8 mouse cellular contexts compared by ENCODE assay signal in genomic region chr13:53309148-53309547, GRCm38 (mm10). TPM values are rescaled to one million over a fixed set of nuclear protein-coding genes. Genes with fewer than 3 reads are reported as not detected.
DNase-seq lines count a peak whose midpoint lies in the region; ATAC-seq and TF ChIP-seq lines count a peak whose summit lies in the region.
"Had no signal": no experiment of that assay in that cellular context is flagged by ENCODE, and none has a peak within 500 bp of the region (broad histone marks: within the 10 kb centered on the region; RNA-seq: fewer than 3 reads in every experiment).

No protein-coding gene starts in this region.

- H3K4me1 ChIP-seq in lung, embryonic 14.5 days (ENCODE audit: insufficient read depth), result peaks cover 7% of the 10 kb centered on the region
- peaks cover 27% of the 10 kb centered on the region for H3K4me1 ChIP-seq in forebrain, embryonic 10.5 days
- H3K4me1 ChIP-seq in hindbrain, embryonic 13.5 days (replicated peaks), result peaks cover 17% of the 10 kb centered on the region
- peaks cover 12% of the 10 kb centered on the region for H3K4me1 ChIP-seq in neural tube, embryonic 14.5 days (ENCODE audit: control insufficient read depth, insufficient read depth, low read length)
- H3K4me1 ChIP-seq: liver, embryonic 12.5 days had no signal

- WGBS in lung, embryonic 14.5 days, result 14% methylated on average over 9 of the region's 9 CpGs
- 49% methylated on average over 9 of the region's 9 CpGs for WGBS in forebrain, embryonic 10.5 days
- 47% methylated on average over 9 of the region's 9 CpGs for WGBS in hindbrain, embryonic 13.5 days
- WGBS in neural tube, embryonic 14.5 days, result 20% methylated on average over 9 of the region's 9 CpGs

- no peaks in the 10 kb centered on the region for H3K27me3 ChIP-seq in lung, embryonic 14.5 days (ENCODE audit: insufficient read depth, low read length)
- peaks cover 15% of the 10 kb centered on the region for H3K27me3 ChIP-seq in forebrain, embryonic 10.5 days (ENCODE audit: poor library complexity, severe bottlenecking)
- H3K27me3 ChIP-seq in hindbrain, embryonic 13.5 days, result no peaks in the 10 kb centered on the region
- H3K27me3 ChIP-seq in neural tube, embryonic 14.5 days (ENCODE audit: control insufficient read depth, insufficient read depth, low read length), result no peaks in the 10 kb centered on the region

- no peak for TF ChIP-seq CTCF in lung, embryonic 14.5 days (IDR thresholded peaks at IDR 0.05; ENCODE audit: low read depth)
- TF ChIP-seq CTCF in left cerebral cortex, adult 2 months (IDR thresholded peaks at IDR 0.05), result no peak

- no peak for DNase-seq in lung, embryonic 14.5 days
- DNase-seq in lung, postnatal 25 days (ENCODE audit: low spot score), result no peak
- DNase-seq in forebrain, embryonic 10.5 days (ENCODE audit: extremely low spot score, low spot score), result peak; percentile 26
- no peak for DNase-seq in right cerebral cortex, postnatal 10 days (ENCODE audit: low spot score in 2 of 2)
- DNase-seq in left cerebral cortex, adult 2 months (ENCODE audit: extremely low spot score in 1 of 2, low spot score in 2 of 2), result no peak

- peak overlapping the region; percentile 15 for H3K4me3 ChIP-seq in lung, embryonic 14.5 days (ENCODE audit: low read depth, low read length)
- peak overlapping the region; percentile 47 for H3K4me3 ChIP-seq in forebrain, embryonic 10.5 days
- no peak overlapping the region for H3K4me3 ChIP-seq in hindbrain, embryonic 13.5 days
- H3K4me3 ChIP-seq in neural tube, embryonic 14.5 days (ENCODE audit: low read depth, low read length), result no peak overlapping the region; the same call in 1 of the 2 replicates
- H3K4me3 ChIP-seq in left cerebral cortex, adult 2 months, result no peak overlapping the region
- H3K4me3 ChIP-seq: liver, embryonic 12.5 days had no signal

- no peaks in the 10 kb centered on the region for H3K9me3 ChIP-seq in lung, embryonic 14.5 days (ENCODE audit: low read depth, low read length)
- H3K9me3 ChIP-seq in forebrain, embryonic 10.5 days, result no peaks in the 10 kb centered on the region
- H3K9me3 ChIP-seq in hindbrain, embryonic 13.5 days, result no peaks in the 10 kb centered on the region
- no peaks in the 10 kb centered on the region for H3K9me3 ChIP-seq in neural tube, embryonic 14.5 days (ENCODE audit: control insufficient read depth, low read length)
- H3K9me3 ChIP-seq: liver, embryonic 12.5 days had no signal

- peak overlapping the region; percentile 59 for H3K4me2 ChIP-seq in lung, embryonic 14.5 days
- peak overlapping the region; percentile 56 for H3K4me2 ChIP-seq in hindbrain, embryonic 13.5 days
- peak overlapping the region; percentile 43; the same call in 1 of the 2 replicates for H3K4me2 ChIP-seq in neural tube, embryonic 14.5 days (ENCODE audit: low read depth, low read length)

- H3K9ac ChIP-seq in lung, embryonic 14.5 days, result peak overlapping the region; percentile 18
- no peak overlapping the region for H3K9ac ChIP-seq in hindbrain, embryonic 13.5 days
- H3K9ac ChIP-seq in neural tube, embryonic 14.5 days (replicated peaks; ENCODE audit: low read depth, low read length), result peak overlapping the region; percentile 34; the same call in 1 of the 2 replicates
- H3K9ac ChIP-seq: liver, embryonic 12.5 days had no signal

- ATAC-seq in lung, embryonic 14.5 days (ENCODE audit: insufficient read depth), result peak; percentile 66; the same call in 1 of the 2 replicates
- no peak for ATAC-seq in hindbrain, embryonic 13.5 days (ENCODE audit: low FRiP score)
- ATAC-seq in neural tube, embryonic 14.5 days (ENCODE audit: low read depth), result peak; percentile 48; the same call in 1 of the 2 replicates
- ATAC-seq: liver, embryonic 12.5 days had no signal

- peak overlapping the region; percentile 82 for H3K27ac ChIP-seq in lung, embryonic 14.5 days (ENCODE audit: low read depth)
- peak overlapping the region; percentile 83 for H3K27ac ChIP-seq in forebrain, embryonic 10.5 days
- H3K27ac ChIP-seq in hindbrain, embryonic 13.5 days, result peak overlapping the region; percentile 55; the same call in 1 of the 2 replicates
- peak overlapping the region; percentile 55; the same call in 1 of the 2 replicates for H3K27ac ChIP-seq in neural tube, embryonic 14.5 days (ENCODE audit: low read depth, low read length)
- H3K27ac ChIP-seq in left cerebral cortex, adult 2 months, result no peak overlapping the region
- H3K27ac ChIP-seq: liver, embryonic 12.5 days had no signal

- H3K36me3 ChIP-seq in lung, embryonic 14.5 days (ENCODE audit: insufficient read depth), result no peaks in the 10 kb centered on the region
- no peaks in the 10 kb centered on the region for H3K36me3 ChIP-seq in forebrain, embryonic 10.5 days (replicated peaks)
- no peaks in the 10 kb centered on the region for H3K36me3 ChIP-seq in hindbrain, embryonic 13.5 days
- H3K36me3 ChIP-seq in neural tube, embryonic 14.5 days (ENCODE audit: control insufficient read depth, insufficient read depth, low read length), result no peaks in the 10 kb centered on the region
- H3K36me3 ChIP-seq: liver, embryonic 12.5 days had no signal

- intact Hi-C loops in left cerebral cortex, adult 2 months (cut with DNase I), result no loop called here

RNA-seq across cellular contexts. Expression of gene Ror2, which starts 23.2 kb away (rescaled TPM):
- polyA plus RNA-seq in lung, embryonic 14.5 days (2014; fragmentation: Nextera tagmentation; extraction: Ambion mirVana), result 16.2 and 18.2 TPM in 2 replicates
- 17.1 and 18.1 TPM in 2 replicates for polyA plus RNA-seq in forebrain, embryonic 10.5 days (2016; fragmentation: Nextera tagmentation; extraction: Ambion mirVana)
- polyA plus RNA-seq in hindbrain, embryonic 13.5 days (2015; fragmentation: Nextera tagmentation; extraction: Ambion mirVana), result 3.5 and 4.7 TPM in 2 replicates
- polyA plus RNA-seq in neural tube, embryonic 14.5 days (2014; fragmentation: Nextera tagmentation; extraction: Ambion mirVana), result 1.1 and 2.2 TPM in 2 replicates
- 1 to 10 TPM; 1.0 to 1.4 TPM for total RNA-seq in left cerebral cortex, adult 2 months (2021)

Comparison
In these comparisons a context has a peak if more than half of its experiments do, and no peak if none do; other contexts are left out.
1. H3K4me3 ChIP-seq: peak in lung, embryonic 14.5 days (single experiment) and forebrain, embryonic 10.5 days (single experiment); none in hindbrain, embryonic 13.5 days (single experiment), neural tube, embryonic 14.5 days (single experiment) and left cerebral cortex, adult 2 months (single experiment).
2. Peak in every context shown above with its lines, with median percentiles within 50 percentile points of each other: H3K4me2 ChIP-seq.